Mouse (Mus musculus) thymus, adult 2 months (tissue): ENCODE data around the gene Gm48551.

Experiments
- CTCF ChIP-seq: fragments of 200-500 bp; IDR thresholded peaks from 2 replicates; pipeline ENCODE4 v1.5.1; 2012; ENCODE audit warnings: mild to moderate bottlenecking, control low read depth, low read length, moderate library complexity, borderline replicate concordance; ENCODE audit not compliant: control insufficient read depth, poor library complexity, insufficient read depth; ENCODE audit errors: extremely low read depth
- POLR2A ChIP-seq: fragments of 200-500 bp; IDR thresholded peaks from 2 replicates; pipeline ENCODE4 v1.6.1; 2012; ENCODE audit warnings: mild to moderate bottlenecking, low read length, control low read depth, moderate library complexity; ENCODE audit not compliant: control insufficient read depth, poor library complexity, insufficient read depth; ENCODE audit errors: extremely low read depth

DNA sequence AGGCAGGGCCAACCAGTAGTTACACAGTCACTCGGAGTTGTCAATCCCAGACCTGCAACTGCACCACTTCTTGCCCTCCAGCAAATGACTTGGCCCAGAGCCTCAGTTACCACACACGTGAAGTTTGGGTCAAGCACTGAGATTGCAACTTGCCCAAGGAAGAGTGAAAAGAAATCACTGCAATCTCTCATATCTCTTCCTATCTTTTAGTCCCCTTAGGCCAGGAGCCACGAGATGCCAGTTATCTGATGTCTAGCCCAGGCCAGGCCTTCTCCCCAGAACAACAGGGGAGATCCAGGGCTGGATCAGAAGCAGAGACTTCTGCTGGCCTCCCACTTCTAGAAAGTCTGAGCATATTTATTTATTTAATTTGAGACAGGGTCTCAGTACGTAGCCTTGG is 28.7 kb upstream of the Gm48551 start:
- no peak for TF ChIP-seq POLR2A
- TF ChIP-seq CTCF, result no peak
